8 mouse cellular contexts compared by ENCODE assay signal in the genomic region with DNA sequence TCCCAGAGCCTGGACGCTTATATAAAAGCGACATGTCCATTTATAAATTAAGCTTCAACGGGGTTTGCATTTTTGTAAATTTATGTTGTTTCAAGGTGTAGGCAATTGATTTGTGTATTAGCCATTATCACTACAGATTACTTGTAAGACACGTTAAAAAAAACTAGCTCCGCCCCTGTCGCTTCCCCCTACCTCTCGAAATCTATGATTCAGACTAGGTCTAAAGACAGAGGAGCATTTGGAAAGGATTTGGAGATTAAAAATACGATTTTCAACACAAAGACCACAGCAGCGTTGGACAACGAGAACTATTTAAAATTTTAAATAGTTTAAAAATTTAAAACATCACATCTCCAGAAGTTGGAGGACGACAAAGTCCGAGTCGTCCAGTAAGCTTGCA. TPM values are rescaled to one million over a fixed set of nuclear protein-coding genes. Genes with fewer than 3 reads are reported as not detected.
DNase-seq lines count a peak whose midpoint lies in the region; ATAC-seq and TF ChIP-seq lines count a peak whose summit lies in the region.

No protein-coding gene starts in this region.

- H3K4me3 ChIP-seq in lung, adult 2 months (replicated peaks; ENCODE audit: extremely low read depth, low read depth, low read length), result peak overlapping the region; percentile 51
- peak overlapping the region; percentile 78 for H3K4me3 ChIP-seq in forebrain, embryonic 12.5 days (replicated peaks)
- peak overlapping the region; percentile 85 for H3K4me3 ChIP-seq in limb, embryonic 13.5 days
- peak overlapping the region; percentile 59 for H3K4me3 ChIP-seq in olfactory bulb, adult 2 months (ENCODE audit: insufficient read depth, low read depth, low read length)

- H3K9me3 ChIP-seq in forebrain, embryonic 12.5 days, result no peaks in the 10 kb centered on the region
- H3K9me3 ChIP-seq in limb, embryonic 13.5 days, result peaks cover 3% of the 10 kb centered on the region; the same call in 1 of the 2 replicates

- peak overlapping the region; percentile 68; the same call in 1 of the 2 replicates for H3K9ac ChIP-seq in forebrain, embryonic 12.5 days
- peak overlapping the region; percentile 88 for H3K9ac ChIP-seq in limb, embryonic 13.5 days

- no peak for TF ChIP-seq POLR2A in lung, adult 2 months (IDR thresholded peaks at IDR 0.05; ENCODE audit: borderline replicate concordance, extremely low read depth, low read depth, low read length)
- no peak for TF ChIP-seq POLR2A in olfactory bulb, adult 2 months (IDR thresholded peaks at IDR 0.05; ENCODE audit: insufficient read depth, low read depth, low read length)

- H3K27ac ChIP-seq in forebrain, embryonic 12.5 days, result peak overlapping the region; percentile 89
- H3K27ac ChIP-seq in limb, embryonic 13.5 days, result peak overlapping the region; percentile 95
- H3K27ac ChIP-seq in olfactory bulb, adult 2 months (ENCODE audit: insufficient read depth, low read depth, low read length), result peak overlapping the region; percentile 71; the same call in 1 of the 2 replicates

- no peaks in the 10 kb centered on the region for H3K36me3 ChIP-seq in forebrain, embryonic 12.5 days (replicated peaks)
- H3K36me3 ChIP-seq in limb, embryonic 13.5 days, result no peaks in the 10 kb centered on the region

- no peak for TF ChIP-seq CTCF in lung, adult 2 months (IDR thresholded peaks at IDR 0.05; ENCODE audit: insufficient read depth, low read length)
- no peak for TF ChIP-seq CTCF in olfactory bulb, adult 2 months (IDR thresholded peaks at IDR 0.05; ENCODE audit: insufficient read depth, low read depth, low read length)

- ATAC-seq in forebrain, embryonic 12.5 days (ENCODE audit: low FRiP score), result no peak
- ATAC-seq in limb, embryonic 13.5 days (ENCODE audit: low FRiP score, low read depth), result no peak

- H3K4me1 ChIP-seq in lung, adult 2 months (ENCODE audit: control insufficient read depth, insufficient read depth, low read length), result no peaks in the 10 kb centered on the region
- peaks cover 9% of the 10 kb centered on the region for H3K4me1 ChIP-seq in forebrain, embryonic 12.5 days
- H3K4me1 ChIP-seq in limb, embryonic 13.5 days, result peaks cover 8% of the 10 kb centered on the region
- no peaks in the 10 kb centered on the region for H3K4me1 ChIP-seq in olfactory bulb, adult 2 months (ENCODE audit: control insufficient read depth, insufficient read depth, low read length)

- no peaks in the 10 kb centered on the region for H3K27me3 ChIP-seq in forebrain, embryonic 12.5 days
- H3K27me3 ChIP-seq in limb, embryonic 13.5 days, result peaks cover 8% of the 10 kb centered on the region; the same call in 1 of the 2 replicates

- 6% methylated on average over 13 of the region's 13 CpGs for WGBS in lung, adult 2 months
- WGBS in forebrain, embryonic 12.5 days, result 4% methylated on average over 13 of the region's 13 CpGs
- 1% methylated on average over 13 of the region's 13 CpGs for WGBS in limb, embryonic 13.5 days
- WGBS in olfactory bulb, adult 2 months, result 9% methylated on average over 13 of the region's 13 CpGs

- DNase-seq in lung, adult 2 months, result no peak
- no peak for DNase-seq in lung, postnatal 14 days
- DNase-seq in thymus, postnatal 14 days, result no peak
- no peak for DNase-seq in yolk sac, embryonic 10.5 days (ENCODE audit: low spot score)
- DNase-seq in thymus, adult 18-20 months, result no peak

- H3K4me2 ChIP-seq in forebrain, embryonic 12.5 days, result peak overlapping the region; percentile 76
- H3K4me2 ChIP-seq in limb, embryonic 13.5 days (replicated peaks), result peak overlapping the region; percentile 75

RNA-seq across cellular contexts. Expression of a gene that starts 0.8 kb away (rescaled TPM):
- 21.5 and 24.9 TPM in 2 replicates for polyA plus RNA-seq in lung, adult 2 months (2012; rRNA removed)
- 22.2 and 22.7 TPM in 2 replicates for polyA plus RNA-seq in forebrain, embryonic 12.5 days (2016; fragmentation: Nextera tagmentation; extraction: Ambion mirVana)
- 27.3 and 31.5 TPM in 2 replicates for polyA plus RNA-seq in limb, embryonic 13.5 days (2015; fragmentation: Nextera tagmentation; extraction: Ambion mirVana)
- polyA plus RNA-seq in olfactory bulb, adult 2 months (2012; ENCODE audit: insufficient read depth, insufficient read length, low replicate concordance, missing spikeins), result 137 TPM in 1 of 2 replicates, not detected in the other
